Mouse (Mus musculus): ENCODE results near the gene Defb28.

Gene Defb28

GRCm38 (mm10) chr2:152569038-152569437, 51.0 kb downstream of the Defb28 start, which contains the start of gene Gm17416:
Gene Gm17416, plus strand, starts transcription at chr2:152569338.
- no peak for ATAC-seq (ENCODE audit: low TSS enrichment)

GRCm38 (mm10) chr2:152569881-152570280, 51.8 kb downstream of the Defb28 start:
- ATAC-seq (ENCODE audit: low TSS enrichment), result no peak

DNA sequence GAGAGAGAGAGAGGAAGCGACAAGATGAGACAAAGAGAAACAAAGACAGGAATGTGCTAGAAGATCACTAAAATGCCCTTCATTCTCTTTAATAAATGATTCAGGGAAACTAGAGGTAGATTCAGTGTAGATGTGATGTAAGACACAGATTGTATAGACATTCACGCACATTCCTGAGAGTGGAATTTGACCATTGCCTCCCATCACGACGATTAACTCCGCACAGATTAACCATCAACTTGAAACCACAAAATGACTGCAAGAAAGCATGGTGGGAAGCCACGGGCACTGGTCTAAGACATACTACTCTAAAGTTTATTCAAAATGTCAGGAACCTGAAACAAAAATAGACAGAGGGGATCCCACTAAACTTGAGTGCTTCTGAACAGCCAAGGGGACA, 52.3 kb downstream of the Defb28 start:
- ATAC-seq (ENCODE audit: low TSS enrichment), result no peak
